Mouse (Mus musculus) ES-E14 (cell line): ENCODE measurements around the gene Fam50a.

ENCODE experiments used
- CHD2 ChIP-seq: IDR thresholded peaks from 2 replicates; pipeline ENCODE4 v1.6.1; 2014; ENCODE audit warnings: mild to moderate bottlenecking, low read depth, low read length, inconsistent platforms
- HCFC1 ChIP-seq: IDR thresholded peaks from 2 replicates; pipeline ENCODE4 v1.6.1; 2012; ENCODE audit warnings: low read length, inconsistent platforms, borderline replicate concordance; ENCODE audit not compliant: insufficient read depth
- MAFK ChIP-seq: IDR thresholded peaks from 2 replicates; pipeline ENCODE4 v1.6.1; 2014; ENCODE audit warnings: mild to moderate bottlenecking, low read depth, low read length, inconsistent platforms; ENCODE audit not compliant: insufficient read depth
- ZC3H11A ChIP-seq: IDR thresholded peaks from 2 replicates; pipeline ENCODE4 v1.6.1; 2012; ENCODE audit warnings: low read depth, mild to moderate bottlenecking, inconsistent platforms, low read length, borderline replicate concordance
- ZNF384 ChIP-seq: IDR thresholded peaks from 2 replicates; pipeline ENCODE4 v1.6.1; 2012; ENCODE audit warnings: low read depth, low read length, inconsistent platforms

- TF ChIP-seq ZNF384 (no peak), ZC3H11A (no peak), CHD2 (no peak), HCFC1 (no peak), MAFK (no peak)
Observed at GRCm38 (mm10) chrX:74269736-74270061, 43.1 kb upstream of the Fam50a start.
